Mouse (Mus musculus) cortical plate, adult 2 months (tissue): ENCODE measurements around the gene Exoc4.

Source experiments
- CTCF ChIP-seq: fragments of 200-500 bp; IDR thresholded peaks from 2 replicates; pipeline ENCODE4 v1.5.1; 2011; ENCODE audit warnings: mild to moderate bottlenecking, control low read depth, low read length; ENCODE audit not compliant: insufficient read depth; ENCODE audit errors: extremely low read depth
- POLR2A ChIP-seq: fragments of 200-500 bp; IDR thresholded peaks from 2 replicates; pipeline ENCODE4 v1.6.1; 2011; ENCODE audit warnings: mild to moderate bottlenecking, low read length, control low read depth; ENCODE audit not compliant: insufficient read depth; ENCODE audit errors: extremely low read depth

- TF ChIP-seq CTCF (no peak), POLR2A (no peak)
Observed at GRCm38 (mm10) chr6:33401161-33401560, 152.3 kb downstream of the Exoc4 start.
